Mouse (Mus musculus) cerebellum, adult 8-10 months (tissue): Measurements from ENCODE around the gene Col25a1.

ENCODE experiments used
- DNase-seq: peaks from one replicate; pipeline ENCODE4 v3.0.0; 2022

The Col25a1 gene

GRCm38 (mm10) chr3:130329833-130330555 lies 198.7 kb downstream of the Col25a1 start:
- DNase-seq, result no peak

GRCm38 (mm10) chr3:130330556-130330950 lies 199.3 kb downstream of the Col25a1 start:
- DNase-seq, result no peak

GRCm38 (mm10) chr3:130332347-130332913 lies 201.1 kb downstream of the Col25a1 start:
- no peak for DNase-seq

- DNase-seq, result no peak
Observed at GRCm38 (mm10) chr3:130337857-130338256, 206.6 kb downstream of the Col25a1 start.

GRCm38 (mm10) chr3:130338371-130338770 lies 207.1 kb downstream of the Col25a1 start:
- DNase-seq, result no peak

GRCm38 (mm10) chr3:130350161-130350560 lies 218.9 kb downstream of the Col25a1 start:
- no peak for DNase-seq

GRCm38 (mm10) chr3:130354399-130355039 lies 223.2 kb downstream of the Col25a1 start:
- no peak for DNase-seq

GRCm38 (mm10) chr3:130356575-130357173 lies 225.4 kb downstream of the Col25a1 start:
- no peak for DNase-seq

- no peak for DNase-seq
Observed at GRCm38 (mm10) chr3:130360813-130361212, 229.5 kb downstream of the Col25a1 start.

- no peak for DNase-seq
Observed at GRCm38 (mm10) chr3:130361922-130362321, 230.6 kb downstream of the Col25a1 start.

GRCm38 (mm10) chr3:130362797-130363367 lies 231.6 kb downstream of the Col25a1 start:
- DNase-seq, result peak; percentile 3

GRCm38 (mm10) chr3:130366917-130367610 lies 235.8 kb downstream of the Col25a1 start:
- DNase-seq, result no peak

GRCm38 (mm10) chr3:130368352-130368751 lies 237.1 kb downstream of the Col25a1 start:
- no peak for DNase-seq

- DNase-seq, result no peak
Observed at GRCm38 (mm10) chr3:130369113-130369512, 237.8 kb downstream of the Col25a1 start.

GRCm38 (mm10) chr3:130370167-130370566 lies 238.9 kb downstream of the Col25a1 start:
- no peak for DNase-seq

- no peak for DNase-seq
Observed at GRCm38 (mm10) chr3:130373145-130373544, 241.8 kb downstream of the Col25a1 start.

- no peak for DNase-seq
Observed at GRCm38 (mm10) chr3:130374620-130375341, 243.5 kb downstream of the Col25a1 start.

- DNase-seq, result no peak
Observed at GRCm38 (mm10) chr3:130377786-130378185, 246.5 kb downstream of the Col25a1 start.

GRCm38 (mm10) chr3:130378626-130379025 lies 247.3 kb downstream of the Col25a1 start:
- no peak for DNase-seq

GRCm38 (mm10) chr3:130380299-130380845 lies 249.1 kb downstream of the Col25a1 start:
- DNase-seq, result no peak

- DNase-seq, result no peak
Observed at GRCm38 (mm10) chr3:130381691-130382090, 250.4 kb downstream of the Col25a1 start.

- DNase-seq, result no peak
Observed at GRCm38 (mm10) chr3:130385856-130386255, 254.6 kb downstream of the Col25a1 start.
